Mouse (Mus musculus): ENCODE measurements around the gene Bcl11a. TPM values are rescaled to one million over a fixed set of nuclear protein-coding genes. Genes with fewer than 3 reads are reported as not detected.
A peak's percentile ranks its signal among the peaks of the same experiment; 100 is the strongest.

Bcl11a gene
- polyA plus RNA-seq, 1 experiment = 10.4 TPM

GRCm38 (mm10) chr11:24153049-24153448 is 75.2 kb downstream of the Bcl11a start:
- no peak for DNase-seq
- no peak for TF ChIP-seq POLR2A (IDR thresholded peaks at IDR 0.05; ENCODE audit: borderline replicate concordance, insufficient read depth, low read length)
- TF ChIP-seq CTCF (IDR thresholded peaks at IDR 0.05; ENCODE audit: borderline replicate concordance, insufficient read depth, low read depth, low read length) = no peak
- no peaks in the 10 kb centered on the region for H3K4me1 ChIP-seq (ENCODE audit: control insufficient read depth, insufficient read depth, low read length)
- WGBS = 67% methylated on average over 10 of the region's 10 CpGs
- H3K4me3 ChIP-seq (replicated peaks; ENCODE audit: insufficient read depth, low read depth, low read length) = no peak overlapping the region
- H3K27ac ChIP-seq (ENCODE audit: insufficient read depth, low read length) = no peak overlapping the region
- no peaks in the 10 kb centered on the region for H3K27me3 ChIP-seq (ENCODE audit: control insufficient read depth, insufficient read depth, low read length)

GRCm38 (mm10) chr11:24158026-24158425 is 80.2 kb downstream of the Bcl11a start:
- TF ChIP-seq POLR2A (IDR thresholded peaks at IDR 0.05; ENCODE audit: borderline replicate concordance, insufficient read depth, low read length) (no peak), CTCF (IDR thresholded peaks at IDR 0.05; ENCODE audit: borderline replicate concordance, insufficient read depth, low read depth, low read length) (no peak)
- Histone ChIP-seq H3K4me1 (ENCODE audit: control insufficient read depth, insufficient read depth, low read length) (no peaks in the 10 kb centered on the region), H3K27me3 (ENCODE audit: control insufficient read depth, insufficient read depth, low read length) (no peaks in the 10 kb centered on the region), H3K27ac (ENCODE audit: insufficient read depth, low read length) (no peak overlapping the region), H3K4me3 (replicated peaks; ENCODE audit: insufficient read depth, low read depth, low read length) (no peak overlapping the region)
- no peak for DNase-seq
- 88% methylated on average over 9 of the region's 9 CpGs for WGBS

- 28% methylated on average over 2 of the region's 2 CpGs for WGBS
- no peak overlapping the region for H3K27ac ChIP-seq (ENCODE audit: insufficient read depth, low read length)
- no peaks in the 10 kb centered on the region for H3K4me1 ChIP-seq (ENCODE audit: control insufficient read depth, insufficient read depth, low read length)
- DNase-seq = no peak
- TF ChIP-seq CTCF (IDR thresholded peaks at IDR 0.05; ENCODE audit: borderline replicate concordance, insufficient read depth, low read depth, low read length) (no peak), POLR2A (IDR thresholded peaks at IDR 0.05; ENCODE audit: borderline replicate concordance, insufficient read depth, low read length) (no peak)
- H3K4me3 ChIP-seq (replicated peaks; ENCODE audit: insufficient read depth, low read depth, low read length) = no peak overlapping the region
- H3K27me3 ChIP-seq (ENCODE audit: control insufficient read depth, insufficient read depth, low read length) = no peaks in the 10 kb centered on the region
Observed at GRCm38 (mm10) chr11:24159656-24160055, 81.8 kb downstream of the Bcl11a start.

GRCm38 (mm10) chr11:24161458-24161857 is 83.6 kb downstream of the Bcl11a start:
- Histone ChIP-seq H3K4me1 (ENCODE audit: control insufficient read depth, insufficient read depth, low read length) (no peaks in the 10 kb centered on the region), H3K27ac (ENCODE audit: insufficient read depth, low read length) (no peak overlapping the region), H3K27me3 (ENCODE audit: control insufficient read depth, insufficient read depth, low read length) (no peaks in the 10 kb centered on the region), H3K4me3 (replicated peaks; ENCODE audit: insufficient read depth, low read depth, low read length) (no peak overlapping the region)
- no peak for TF ChIP-seq CTCF (IDR thresholded peaks at IDR 0.05; ENCODE audit: borderline replicate concordance, insufficient read depth, low read depth, low read length)
- no peak for TF ChIP-seq POLR2A (IDR thresholded peaks at IDR 0.05; ENCODE audit: borderline replicate concordance, insufficient read depth, low read length)
- 91% methylated on average over 2 of the region's 2 CpGs for WGBS
- DNase-seq = no peak

- DNase-seq = peak in 1 of 2 experiments; percentile 21
- WGBS = 30% methylated on average over 7 of the region's 7 CpGs
- no peaks in the 10 kb centered on the region for H3K27me3 ChIP-seq (ENCODE audit: control insufficient read depth, insufficient read depth, low read length)
- no peaks in the 10 kb centered on the region for H3K4me1 ChIP-seq (ENCODE audit: control insufficient read depth, insufficient read depth, low read length)
- no peak overlapping the region for H3K27ac ChIP-seq (ENCODE audit: insufficient read depth, low read length)
- H3K4me3 ChIP-seq (replicated peaks; ENCODE audit: insufficient read depth, low read depth, low read length) = no peak overlapping the region
- TF ChIP-seq CTCF (IDR thresholded peaks at IDR 0.05; ENCODE audit: borderline replicate concordance, insufficient read depth, low read depth, low read length) (no peak), POLR2A (IDR thresholded peaks at IDR 0.05; ENCODE audit: borderline replicate concordance, insufficient read depth, low read length) (no peak)
Observed at GRCm38 (mm10) chr11:24162056-24162455, 84.2 kb downstream of the Bcl11a start.

GRCm38 (mm10) chr11:24163072-24163471 is 85.2 kb downstream of the Bcl11a start:
- 96% methylated on average over 8 of the region's 8 CpGs for WGBS
- DNase-seq = no peak
- Histone ChIP-seq H3K4me1 (ENCODE audit: control insufficient read depth, insufficient read depth, low read length) (no peaks in the 10 kb centered on the region), H3K4me3 (replicated peaks; ENCODE audit: insufficient read depth, low read depth, low read length) (no peak overlapping the region), H3K27ac (ENCODE audit: insufficient read depth, low read length) (no peak overlapping the region), H3K27me3 (ENCODE audit: control insufficient read depth, insufficient read depth, low read length) (no peaks in the 10 kb centered on the region)
- TF ChIP-seq CTCF (IDR thresholded peaks at IDR 0.05; ENCODE audit: borderline replicate concordance, insufficient read depth, low read depth, low read length) (no peak), POLR2A (IDR thresholded peaks at IDR 0.05; ENCODE audit: borderline replicate concordance, insufficient read depth, low read length) (no peak)

GRCm38 (mm10) chr11:24164065-24164464 is 86.2 kb downstream of the Bcl11a start:
- Histone ChIP-seq H3K4me3 (replicated peaks; ENCODE audit: insufficient read depth, low read depth, low read length) (no peak overlapping the region), H3K27me3 (ENCODE audit: control insufficient read depth, insufficient read depth, low read length) (no peaks in the 10 kb centered on the region), H3K27ac (ENCODE audit: insufficient read depth, low read length) (no peak overlapping the region), H3K4me1 (ENCODE audit: control insufficient read depth, insufficient read depth, low read length) (no peaks in the 10 kb centered on the region)
- TF ChIP-seq POLR2A (IDR thresholded peaks at IDR 0.05; ENCODE audit: borderline replicate concordance, insufficient read depth, low read length) = no peak
- TF ChIP-seq CTCF (IDR thresholded peaks at IDR 0.05; ENCODE audit: borderline replicate concordance, insufficient read depth, low read depth, low read length) = no peak
- no peak for DNase-seq
- 95% methylated on average over 26 of the region's 26 CpGs for WGBS

GRCm38 (mm10) chr11:24171675-24172285 is 93.9 kb downstream of the Bcl11a start:
- DNase-seq = no peak
- TF ChIP-seq POLR2A (IDR thresholded peaks at IDR 0.05; ENCODE audit: borderline replicate concordance, insufficient read depth, low read length) (no peak), CTCF (IDR thresholded peaks at IDR 0.05; ENCODE audit: borderline replicate concordance, insufficient read depth, low read depth, low read length) (no peak)

More at GRCm38 (mm10) chr11:24171675-24172285, 93.9 kb downstream of the Bcl11a start:
- no peak overlapping the region for H3K27ac ChIP-seq (ENCODE audit: insufficient read depth, low read length)
- H3K4me1 ChIP-seq (ENCODE audit: control insufficient read depth, insufficient read depth, low read length) = no peaks in the 10 kb centered on the region
- WGBS = 80% methylated on average over 5 of the region's 5 CpGs
- H3K4me3 ChIP-seq (replicated peaks; ENCODE audit: insufficient read depth, low read depth, low read length) = no peak overlapping the region
- no peaks in the 10 kb centered on the region for H3K27me3 ChIP-seq (ENCODE audit: control insufficient read depth, insufficient read depth, low read length)

All from cerebellum, adult 2 months (tissue).